Mouse (Mus musculus): ENCODE measurements around the gene Prl2c3.
"Not testable (repeated sequence)": the region's sequence is repeated elsewhere in the genome, so short reads cannot be mapped to it uniquely, and the experiment has no call there.

Gene Prl2c3

GRCm38 (mm10) chr13:12799979-12800378, at the start of gene Prl2c3:
Gene Prl2c3, minus strand, starts transcription at chr13:12800079.
- not testable (repeated sequence) for DNase-seq (ENCODE audit: low spot score)

GRCm38 (mm10) chr13:12848254-12848653, 48.4 kb upstream of the Prl2c3 start:
- not testable (repeated sequence) for DNase-seq (ENCODE audit: low spot score)

- not testable (repeated sequence) for DNase-seq (ENCODE audit: low spot score)
Observed at GRCm38 (mm10) chr13:12844701-12845100, 44.8 kb upstream of the Prl2c3 start.

GRCm38 (mm10) chr13:12837546-12837945, 37.7 kb upstream of the Prl2c3 start:
- DNase-seq (ENCODE audit: low spot score) = not testable (repeated sequence)

GRCm38 (mm10) chr13:12831769-12832168, 31.9 kb upstream of the Prl2c3 start:
- no peak for DNase-seq (ENCODE audit: low spot score)

- no peak for DNase-seq (ENCODE audit: low spot score)
Observed at GRCm38 (mm10) chr13:12829031-12829430, 29.2 kb upstream of the Prl2c3 start.

GRCm38 (mm10) chr13:12824500-12825176, 24.8 kb upstream of the Prl2c3 start:
- DNase-seq (ENCODE audit: low spot score) = not testable (repeated sequence)

GRCm38 (mm10) chr13:12813734-12814424, 14.0 kb upstream of the Prl2c3 start:
- not testable (repeated sequence) for DNase-seq (ENCODE audit: low spot score)

- no peak for DNase-seq (ENCODE audit: low spot score)
Observed at GRCm38 (mm10) chr13:12809591-12809990, 9.7 kb upstream of the Prl2c3 start.

GRCm38 (mm10) chr13:12808793-12809512, 9.1 kb upstream of the Prl2c3 start:
- not testable (repeated sequence) for DNase-seq (ENCODE audit: low spot score)

- not testable (repeated sequence) for DNase-seq (ENCODE audit: low spot score)
Observed at GRCm38 (mm10) chr13:12806496-12806895, 6.6 kb upstream of the Prl2c3 start.

GRCm38 (mm10) chr13:12769442-12770091, 30.3 kb downstream of the Prl2c3 start:
- DNase-seq (ENCODE audit: low spot score) = not testable (repeated sequence)
